Mouse (Mus musculus) liver, adult 2 months (tissue): Measurements from ENCODE around the gene Fam20c. TPM values are rescaled to one million over a fixed set of nuclear protein-coding genes. Genes with fewer than 3 reads are reported as not detected.

ENCODE experiments used
- DNase-seq: peaks from one replicate; pipeline ENCODE4 v3.0.0-alpha.2; 2011; ENCODE audit warnings: low read depth, low spot score; ENCODE audit errors: extremely low read depth
- H3K27ac ChIP-seq: fragments of 200-500 bp; replicated peaks from 2 replicates; pipeline ENCODE4 v1.5.1; 2012; ENCODE audit warnings: low read depth, mild to moderate bottlenecking, control low read depth, inconsistent platforms, low read length; ENCODE audit not compliant: insufficient read depth
- H3K27me3 ChIP-seq: fragments of 200-500 bp; 2 replicates; pipeline ENCODE4 v1.6.1; 2012; ENCODE audit warnings: mild to moderate bottlenecking, moderate library complexity, low read length, inconsistent platforms; ENCODE audit not compliant: control insufficient read depth, insufficient read depth
- H3K36me3 ChIP-seq: fragments of 200-500 bp; 2 replicates; pipeline ENCODE4 v1.6.1; 2012; ENCODE audit warnings: low read length, inconsistent platforms; ENCODE audit not compliant: control insufficient read depth, insufficient read depth
- H3K4me1 ChIP-seq: fragments of 200-500 bp; 2 replicates; pipeline ENCODE4 v1.6.1; 2011; ENCODE audit warnings: low read length; ENCODE audit not compliant: control insufficient read depth, insufficient read depth
- H3K4me3 ChIP-seq: fragments of 200-500 bp; 2 replicates; pipeline ENCODE4 v1.5.1; 2011; ENCODE audit warnings: low read depth, mild to moderate bottlenecking, control low read depth, low read length, moderate library complexity; ENCODE audit not compliant: insufficient read depth
- H3K79me2 ChIP-seq: fragments of 200-500 bp; 2 replicates; pipeline ENCODE4 v1.6.1; 2012; ENCODE audit warnings: inconsistent platforms, mild to moderate bottlenecking, low read length, moderate library complexity; ENCODE audit not compliant: control insufficient read depth, insufficient read depth
- H3K9ac ChIP-seq: fragments of 200-500 bp; 2 replicates; pipeline ENCODE4 v1.6.1; 2012; ENCODE audit warnings: low read depth, mild to moderate bottlenecking, control low read depth, inconsistent platforms, low read length
- CTCF ChIP-seq: fragments of 200-500 bp; IDR thresholded peaks from 2 replicates; pipeline ENCODE4 v1.5.1; 2011; ENCODE audit warnings: low read depth, low read length, control low read depth
- POLR2A ChIP-seq: fragments of 200-500 bp; IDR thresholded peaks from 2 replicates; pipeline ENCODE4 v1.6.1; 2011; ENCODE audit warnings: low read length, control low read depth; ENCODE audit not compliant: insufficient read depth; ENCODE audit errors: extremely low read depth
- WGBS: fragments of 180-500 bp; shearing (Covaris S2); methylation state at CpG from one replicate; pipeline ENCODE4 v1.1.7; 2018; 5-methylcytosine and 5-hydroxymethylcytosine counted together
- polyA plus RNA-seq: library from polyadenylated mRNA; depleted of rRNA; stranded (reverse); fragments of >200 nt; gene quantifications from 2 replicates; pipeline ENCODE4 v1.2.3, GENCODE M21; 2012
- total RNA-seq: library from RNA; depleted of rRNA; stranded (reverse); fragments of >200 nt; gene quantifications from 2 replicates; pipeline ENCODE4 v1.2.3, GENCODE M21; 2014

The Fam20c gene
- total and polyA plus RNA-seq, 2 experiments: 18.2 to 50.7 TPM

DNA sequence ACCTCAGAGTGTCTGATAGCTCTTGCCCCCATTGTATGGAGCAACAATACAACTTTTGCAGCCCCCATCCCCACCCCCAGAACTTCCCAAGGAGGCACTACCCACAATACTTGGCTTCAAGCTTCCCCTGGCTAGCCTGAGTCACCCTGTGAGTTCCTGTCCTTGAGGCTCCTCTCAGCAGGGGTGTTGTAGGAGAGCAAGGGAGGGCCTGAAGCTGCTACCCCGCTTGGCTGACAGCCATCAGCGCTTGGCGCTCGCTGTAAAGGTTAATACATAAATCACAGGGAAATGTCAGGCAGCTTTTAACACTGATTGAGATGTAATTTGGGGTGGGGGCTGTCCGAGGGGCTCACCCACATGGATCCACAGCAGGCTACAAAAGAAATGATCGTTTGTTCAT, 79.1 kb downstream of the Fam20c start:
- no peak for TF ChIP-seq CTCF
- WGBS: 66% methylated on average over 6 of the region's 6 CpGs
- H3K4me1 ChIP-seq: no peaks in the 10 kb centered on the region
- no peak overlapping the region for H3K9ac ChIP-seq
- no peak overlapping the region for H3K4me3 ChIP-seq
- H3K36me3 ChIP-seq: no peaks in the 10 kb centered on the region
- no peak overlapping the region for H3K27ac ChIP-seq
- no peaks in the 10 kb centered on the region for H3K27me3 ChIP-seq
- DNase-seq: no peak
- no peaks in the 10 kb centered on the region for H3K79me2 ChIP-seq

DNA sequence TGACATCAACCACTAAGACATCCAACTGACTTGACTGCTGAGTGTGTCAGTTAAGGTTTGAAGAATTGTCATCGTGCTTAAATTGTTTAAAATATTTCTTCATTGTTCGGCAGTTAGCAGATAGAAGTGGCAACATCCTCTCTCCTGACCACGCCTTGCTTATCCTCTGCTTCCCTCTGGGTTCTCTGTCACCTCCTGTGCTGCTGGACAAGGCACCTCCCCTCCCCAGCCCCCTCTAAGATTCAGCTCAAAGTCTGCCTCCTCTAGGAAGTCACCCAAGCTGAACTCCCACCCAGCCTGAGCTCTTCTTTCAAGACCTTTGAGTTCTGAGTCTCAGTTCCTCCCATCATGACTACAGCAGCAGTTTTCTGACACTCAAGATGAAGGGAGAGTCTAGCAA, 80.6 kb downstream of the Fam20c start:
- Histone ChIP-seq H3K9ac (no peak overlapping the region), H3K79me2 (no peaks in the 10 kb centered on the region), H3K27me3 (no peaks in the 10 kb centered on the region), H3K4me3 (no peak overlapping the region), H3K36me3 (no peaks in the 10 kb centered on the region), H3K4me1 (no peaks in the 10 kb centered on the region), H3K27ac (no peak overlapping the region)
- TF ChIP-seq POLR2A (no peak), CTCF (no peak)
- DNase-seq: no peak
- WGBS: 73% methylated on average over 3 of the region's 3 CpGs

DNA sequence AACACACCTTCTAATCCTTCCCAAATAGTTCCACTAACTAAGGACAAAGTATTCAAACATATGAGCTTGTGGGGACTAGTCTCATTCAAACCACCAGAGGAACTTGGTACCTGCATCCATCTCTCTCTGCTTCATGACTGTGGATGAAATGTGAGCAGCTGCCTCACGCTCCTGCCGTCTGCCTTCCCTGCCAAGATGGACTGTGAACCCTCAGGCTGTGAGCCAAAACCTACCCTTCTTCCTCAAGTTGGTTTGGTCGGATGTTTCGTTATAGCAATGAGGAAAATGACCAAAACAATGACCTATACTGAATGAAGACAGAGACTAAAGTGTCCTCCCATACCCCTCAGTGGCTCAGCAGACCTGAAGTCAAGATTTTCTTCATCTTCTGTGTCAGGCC, 86.7 kb downstream of the Fam20c start:
- H3K36me3 ChIP-seq: no peaks in the 10 kb centered on the region
- H3K4me1 ChIP-seq: no peaks in the 10 kb centered on the region
- no peak overlapping the region for H3K4me3 ChIP-seq
- H3K79me2 ChIP-seq: no peaks in the 10 kb centered on the region
- H3K27ac ChIP-seq: no peak overlapping the region
- DNase-seq: no peak
- H3K27me3 ChIP-seq: no peaks in the 10 kb centered on the region
- TF ChIP-seq POLR2A: no peak
- TF ChIP-seq CTCF: no peak
- 76% methylated on average over 4 of the region's 4 CpGs for WGBS
- no peak overlapping the region for H3K9ac ChIP-seq

DNA sequence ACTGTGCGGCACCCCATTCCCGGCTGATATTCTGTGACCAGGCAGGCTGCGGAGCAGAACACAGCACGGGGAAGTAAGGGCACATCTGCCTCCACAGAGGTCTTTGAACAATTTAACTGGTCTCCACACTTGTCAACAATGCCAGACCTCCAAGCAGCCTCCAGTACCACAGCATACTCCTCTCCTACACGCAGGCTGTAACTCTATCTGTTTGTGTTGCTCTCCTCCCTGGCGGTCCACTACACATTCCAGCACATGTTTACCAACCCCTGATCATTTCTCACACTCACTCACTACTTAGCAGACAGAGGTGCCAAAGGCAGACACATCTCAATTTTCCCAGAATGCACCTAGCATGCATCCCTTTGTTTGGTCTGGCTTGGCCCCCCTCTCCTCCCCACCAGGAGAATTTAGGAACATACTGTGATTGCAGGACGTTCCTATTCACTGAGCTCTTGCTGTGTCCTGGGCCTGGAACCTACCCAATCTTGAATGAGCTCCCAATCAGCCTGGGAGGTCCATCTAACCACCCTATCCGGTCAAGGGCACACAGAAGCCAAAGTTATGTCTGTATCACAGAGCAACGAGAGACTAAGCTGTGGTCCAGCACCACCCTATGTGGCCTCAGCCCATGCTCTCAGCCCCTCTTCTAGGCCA, 89.0 kb downstream of the Fam20c start:
- Histone ChIP-seq H3K4me3 (no peak overlapping the region), H3K27ac (no peak overlapping the region), H3K36me3 (no peaks in the 10 kb centered on the region), H3K4me1 (no peaks in the 10 kb centered on the region; the same call in 1 of the 2 replicates), H3K9ac (no peak overlapping the region), H3K79me2 (no peaks in the 10 kb centered on the region), H3K27me3 (no peaks in the 10 kb centered on the region)
- DNase-seq: no peak
- TF ChIP-seq CTCF (no peak), POLR2A (no peak)
- 74% methylated on average over 9 of the region's 9 CpGs for WGBS

DNA sequence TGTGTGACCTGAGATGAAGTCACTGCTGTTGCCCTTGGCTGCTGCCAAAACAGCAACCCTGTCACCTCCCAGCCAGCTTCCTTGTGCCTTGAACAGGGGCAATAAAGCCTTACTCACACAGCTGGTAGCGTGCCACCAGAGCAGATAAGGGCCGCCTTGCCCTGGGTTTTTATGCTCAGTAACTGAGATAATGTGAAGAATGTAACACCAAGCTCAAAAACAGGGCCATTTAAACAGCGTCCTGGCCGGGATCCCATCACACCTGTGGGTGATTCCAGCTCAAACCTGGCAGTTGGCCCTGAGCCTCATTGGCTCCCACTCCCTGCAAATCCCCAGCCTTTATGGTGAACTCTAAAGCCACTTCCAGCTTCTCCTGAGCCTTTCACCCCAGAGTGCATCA, 92.2 kb downstream of the Fam20c start:
- Histone ChIP-seq H3K4me3 (no peak overlapping the region), H3K27ac (no peak overlapping the region), H3K36me3 (no peaks in the 10 kb centered on the region), H3K27me3 (no peaks in the 10 kb centered on the region), H3K9ac (no peak overlapping the region), H3K79me2 (no peaks in the 10 kb centered on the region), H3K4me1 (peaks cover 4% of the 10 kb centered on the region)
- peak; percentile 58 for DNase-seq
- WGBS: 14% methylated on average over 4 of the region's 4 CpGs
- TF ChIP-seq POLR2A (no peak), CTCF (no peak)

DNA sequence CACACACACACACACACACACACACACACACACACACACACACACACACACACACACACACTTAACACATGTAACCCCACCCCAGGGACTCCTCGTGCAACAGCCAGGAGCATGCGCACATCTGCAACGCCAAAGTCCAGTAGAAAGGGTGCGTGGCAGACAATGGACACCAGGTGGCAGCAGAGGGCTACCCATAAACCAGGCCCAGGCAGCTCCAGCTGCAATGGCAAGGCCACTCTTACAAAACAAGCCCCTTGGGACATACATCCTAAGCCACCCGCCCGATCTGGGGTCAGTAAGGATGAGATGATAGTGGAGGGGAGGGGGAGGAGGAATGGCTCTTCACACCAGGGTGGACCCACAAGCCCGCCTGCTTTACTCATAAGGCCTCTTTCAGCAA, 93.8 kb downstream of the Fam20c start:
- H3K27me3 ChIP-seq: no peaks in the 10 kb centered on the region
- TF ChIP-seq POLR2A (no peak), CTCF (peak; percentile 99)
- H3K4me3 ChIP-seq: no peak overlapping the region
- peak; percentile 73 for DNase-seq
- no peaks in the 10 kb centered on the region for H3K36me3 ChIP-seq
- 9% methylated on average over 7 of the region's 7 CpGs for WGBS
- no peak overlapping the region for H3K27ac ChIP-seq
- no peak overlapping the region for H3K9ac ChIP-seq
- H3K4me1 ChIP-seq: peaks cover 4% of the 10 kb centered on the region
- H3K79me2 ChIP-seq: no peaks in the 10 kb centered on the region
